Mouse (Mus musculus) heart, adult 18-20 months (tissue): ENCODE measurements around the gene Gm13078. TPM values are rescaled to one million over a fixed set of nuclear protein-coding genes. Genes with fewer than 3 reads are reported as not detected.

Source experiments
- DNase-seq, 2 experiments: peaks; one replicate each; pipeline ENCODE4 v3.0.0; 2021 to 2022; ENCODE audit warnings: mixed read lengths in 1 of 2
- long read RNA-seq, 2 experiments: library from polyadenylated mRNA; stranded (forward); transcript quantifications; one replicate each; pipeline ENCODE4 v2.0.0; 2021
- total RNA-seq, 2 experiments: library from RNA; stranded (reverse); gene quantifications; 2 replicates each; pipeline ENCODE4 v1.2.3; 2021

Gene Gm13078
- total RNA-seq: not detected
- long read RNA-seq, experiment 1: 0 reads
- long read RNA-seq, experiment 2: 0 reads

DNA sequence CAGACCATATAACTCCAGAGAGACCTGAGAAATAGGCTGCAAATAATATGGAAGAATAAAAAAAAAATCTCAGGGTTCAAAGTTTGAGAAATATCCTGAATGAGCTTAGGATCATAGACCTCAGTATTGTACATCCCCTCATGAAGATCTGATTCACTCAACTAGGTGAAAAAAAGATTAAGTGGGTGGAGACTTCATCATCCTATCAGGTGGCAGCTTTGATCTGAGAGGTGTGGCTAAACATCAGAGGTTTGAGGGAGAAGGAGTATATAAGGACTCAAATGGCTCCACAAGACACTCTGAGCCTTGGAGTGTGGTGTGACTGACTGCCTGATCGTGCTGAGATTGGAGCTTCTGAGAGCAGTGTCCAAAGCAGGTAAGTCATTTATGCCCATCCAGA, at the start of gene Gm13078:
TSS of gene Gm13078 (plus strand) at position 301 of the 400 bp plus-strand sequence.
- no peak for DNase-seq

DNA sequence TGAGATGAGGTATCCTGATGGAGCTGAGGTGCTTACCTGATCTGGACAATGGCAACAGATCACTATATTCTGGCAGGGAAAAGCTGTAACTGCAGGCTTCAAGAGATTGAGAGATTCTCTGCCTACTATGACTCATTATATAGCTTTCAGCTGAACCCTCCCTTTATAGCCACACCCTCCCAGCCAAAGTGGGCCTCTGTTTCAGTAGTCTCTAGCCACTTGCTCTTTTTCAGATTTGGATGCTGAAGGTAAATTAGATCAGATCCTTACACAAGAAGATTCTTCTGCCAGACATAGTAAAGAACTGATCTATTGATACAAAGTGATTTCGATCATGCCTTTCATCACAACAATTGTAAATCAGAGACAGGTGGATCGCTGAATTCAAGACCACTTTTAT, 16.6 kb upstream of the Gm13078 start, which contains the start of gene Gm13089:
TSS of gene Gm13089 (minus strand) at position 101 of the 400 bp plus-strand sequence.
- DNase-seq: no peak

Other genes starting within 250 kb of the Gm13078 start
- gene Gm13043, start 208.1 kb upstream of the Gm13078 start, total RNA-seq: not detected
- gene Gm13040, start 183.5 kb upstream of the Gm13078 start, total RNA-seq: not detected
- not detected for gene BC080695, start 167.8 kb upstream of the Gm13078 start, total RNA-seq
- not detected for gene Gm13057, start 167.7 kb upstream of the Gm13078 start, total RNA-seq
- not detected for gene Gm13083, start 104.5 kb upstream of the Gm13078 start, total RNA-seq
- gene Gm13088, start 62.2 kb upstream of the Gm13078 start, total RNA-seq: not detected
- not detected for gene Gm13089, start 16.7 kb upstream of the Gm13078 start, total RNA-seq
- not detected for gene Gm13023, start 69.9 kb downstream of the Gm13078 start, total RNA-seq
- not detected for gene Gm13084, start 96.6 kb downstream of the Gm13078 start, total RNA-seq
- not detected for gene Gm13103, start 127.0 kb downstream of the Gm13078 start, total RNA-seq
- not detected for gene Pramef6, start 180.9 kb downstream of the Gm13078 start, total RNA-seq
- gene Pramef25, start 231.6 kb downstream of the Gm13078 start, total RNA-seq: not detected
- not detected for gene Gm13101, start 247.5 kb downstream of the Gm13078 start, total RNA-seq